Mouse (Mus musculus): ENCODE data around the gene Tmem86a.

- TF ChIP-seq CTCF (IDR thresholded peaks at IDR 0.05; ENCODE audit: low read depth) (no peak), EP300 (optimal IDR thresholded peaks at IDR 0.05) (no peak)
Measured at GRCm38 (mm10) chr7:47066942-47067341, 16.5 kb downstream of the Tmem86a start.
